Mouse (Mus musculus): ENCODE results near the gene Dapk3. TPM values are rescaled to one million over a fixed set of nuclear protein-coding genes. Genes with fewer than 3 reads are reported as not detected.
"Not testable (repeated sequence)": the region's sequence is repeated elsewhere in the genome, so short reads cannot be mapped to it uniquely, and the experiment has no call there.

The Dapk3 gene
- total RNA-seq, 2 experiments from 2014 or later = 77.1 to 78.2 TPM

DNA sequence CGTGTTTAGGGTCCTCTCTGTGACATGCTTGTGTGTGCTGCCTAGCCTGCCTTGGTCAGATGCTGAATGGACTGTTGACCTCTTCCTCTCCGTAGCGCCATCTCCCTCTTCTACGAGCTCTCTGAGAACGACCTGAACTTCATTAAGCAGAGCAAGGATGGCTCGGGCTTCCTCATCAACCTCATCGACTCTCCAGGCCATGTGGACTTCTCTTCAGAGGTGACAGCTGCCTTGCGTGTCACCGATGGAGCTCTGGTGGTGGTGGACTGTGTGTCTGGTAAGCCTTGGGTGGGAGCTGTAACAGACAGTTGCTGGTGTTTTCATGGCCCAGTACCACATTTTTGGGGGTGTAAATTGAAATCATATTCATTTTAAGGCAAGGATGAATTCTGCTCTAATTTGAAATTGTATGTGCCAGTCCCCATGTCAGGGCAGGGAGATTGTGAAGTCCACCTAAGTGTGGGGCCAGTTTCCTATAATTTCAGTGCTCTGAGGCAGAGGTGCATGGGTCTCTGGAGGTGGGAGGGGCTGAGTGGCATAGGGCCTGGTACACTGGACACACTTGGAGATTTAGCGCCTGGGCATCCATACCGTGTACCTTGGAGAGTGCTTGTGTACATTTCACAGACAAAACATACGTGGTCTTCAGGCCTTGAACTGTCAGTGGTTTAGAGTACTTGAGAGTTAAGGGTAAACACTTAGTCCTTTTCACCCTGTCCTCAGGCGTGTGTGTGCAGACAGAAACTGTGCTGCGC lies 4.7 kb upstream of the Dapk3 start:
- no peak for DNase-seq

DNA sequence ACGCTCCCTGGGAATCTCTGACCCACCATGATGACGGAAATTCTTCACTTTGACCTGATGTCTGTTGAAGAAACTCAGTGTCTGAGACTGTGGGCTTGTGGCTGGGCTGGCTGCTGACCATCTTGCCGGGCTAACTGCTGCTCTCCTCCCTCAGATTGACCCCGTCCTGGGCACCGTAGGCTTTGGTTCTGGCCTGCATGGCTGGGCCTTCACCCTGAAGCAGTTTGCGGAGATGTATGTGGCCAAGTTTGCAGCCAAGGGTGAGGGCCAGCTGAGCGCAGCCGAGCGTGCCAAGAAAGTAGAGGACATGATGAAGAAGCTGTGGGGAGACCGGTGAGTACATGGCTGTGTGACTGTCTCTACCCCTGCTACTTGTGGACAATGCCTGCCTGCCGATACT lies 3.9 kb upstream of the Dapk3 start:
- DNase-seq = no peak

DNA sequence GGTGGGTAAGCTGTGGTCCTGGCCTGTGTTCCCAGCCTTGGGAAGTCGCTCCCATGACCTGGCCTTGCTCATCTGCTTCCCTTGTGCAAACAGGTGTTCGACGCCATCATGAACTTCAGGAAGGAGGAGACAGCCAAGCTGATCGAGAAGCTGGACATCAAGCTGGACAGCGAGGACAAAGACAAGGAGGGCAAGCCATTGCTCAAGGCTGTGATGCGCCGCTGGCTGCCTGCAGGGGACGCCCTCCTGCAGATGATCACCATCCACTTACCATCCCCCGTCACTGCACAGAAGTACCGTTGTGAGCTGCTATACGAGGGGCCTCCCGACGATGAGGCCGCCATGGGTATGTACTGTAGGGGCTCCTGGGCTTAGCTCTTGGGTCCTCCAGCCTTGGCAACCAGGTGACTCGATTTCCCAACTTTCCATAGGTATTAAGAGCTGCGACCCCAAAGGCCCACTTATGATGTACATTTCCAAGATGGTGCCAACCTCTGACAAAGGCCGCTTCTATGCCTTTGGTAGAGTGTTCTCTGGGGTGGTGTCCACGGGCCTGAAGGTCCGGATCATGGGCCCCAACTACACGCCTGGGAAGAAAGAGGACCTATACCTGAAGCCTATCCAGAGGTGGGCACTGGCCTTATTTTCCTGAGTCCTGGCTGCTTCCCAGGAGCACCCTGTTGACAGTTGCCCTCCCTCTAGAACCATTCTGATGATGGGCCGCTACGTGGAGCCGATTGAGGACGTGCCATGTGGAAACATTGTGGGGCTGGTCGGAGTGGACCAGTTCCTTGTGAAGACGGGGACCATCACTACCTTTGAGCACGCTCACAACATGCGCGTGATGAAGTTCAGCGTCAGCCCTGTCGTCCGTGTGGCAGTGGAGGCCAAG lies 3.1 kb upstream of the Dapk3 start:
- DNase-seq = no peak

DNA sequence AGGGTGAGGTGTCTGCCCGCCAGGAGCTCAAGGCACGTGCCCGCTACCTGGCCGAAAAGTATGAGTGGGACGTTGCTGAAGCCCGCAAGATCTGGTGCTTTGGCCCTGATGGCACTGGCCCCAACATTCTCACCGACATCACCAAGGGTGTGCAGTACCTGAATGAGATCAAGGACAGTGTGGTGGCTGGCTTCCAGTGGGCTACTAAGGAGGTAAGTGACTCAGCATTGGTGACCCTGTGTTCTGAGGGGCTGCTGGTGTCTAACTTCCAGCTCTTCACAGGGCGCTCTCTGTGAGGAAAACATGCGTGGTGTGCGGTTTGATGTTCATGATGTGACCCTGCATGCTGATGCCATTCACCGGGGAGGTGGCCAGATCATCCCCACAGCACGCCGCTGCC lies 1.9 kb upstream of the Dapk3 start:
- no peak for DNase-seq

DNA sequence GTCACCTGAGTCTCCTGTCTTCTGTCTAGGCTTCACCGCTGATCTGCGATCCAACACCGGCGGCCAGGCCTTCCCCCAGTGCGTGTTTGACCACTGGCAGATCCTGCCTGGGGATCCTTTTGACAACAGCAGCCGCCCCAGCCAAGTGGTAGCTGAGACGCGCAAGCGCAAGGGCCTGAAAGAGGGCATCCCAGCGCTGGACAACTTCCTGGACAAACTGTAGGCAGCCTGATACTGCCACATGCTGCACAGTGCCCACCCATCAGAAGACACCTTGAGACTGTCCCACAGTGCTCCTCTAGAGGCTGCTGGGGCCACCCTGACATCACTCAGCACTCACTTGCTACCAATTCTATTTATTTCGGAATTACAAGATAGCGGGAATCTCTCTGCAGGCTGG lies 945 bp upstream of the Dapk3 start:
- DNase-seq = not testable (repeated sequence)

DNA sequence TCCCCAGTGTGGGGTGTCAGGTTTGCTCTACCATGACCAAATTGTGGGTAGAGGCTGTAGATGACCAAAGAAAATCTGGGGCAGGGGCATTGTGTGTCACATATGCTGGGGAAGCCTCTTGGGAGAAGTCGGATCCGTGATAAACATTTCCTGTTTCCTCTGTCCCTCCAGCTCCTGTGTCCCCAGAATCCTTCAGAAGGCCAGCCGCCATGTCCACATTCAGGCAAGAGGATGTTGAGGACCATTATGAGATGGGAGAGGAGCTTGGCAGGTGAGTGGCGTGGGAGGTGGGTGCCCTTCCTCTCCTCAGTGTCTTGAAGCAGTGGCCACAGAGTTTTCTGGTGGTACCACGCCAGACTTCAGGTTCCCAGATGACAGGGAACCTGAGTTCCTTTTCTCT lies 1.0 kb downstream of the Dapk3 start, which contains the start of gene 4930442H23Rik:
4930442H23Rik (minus strand) TSS at position 45 of the 400 bp plus-strand sequence.
- no peak for DNase-seq

DNA sequence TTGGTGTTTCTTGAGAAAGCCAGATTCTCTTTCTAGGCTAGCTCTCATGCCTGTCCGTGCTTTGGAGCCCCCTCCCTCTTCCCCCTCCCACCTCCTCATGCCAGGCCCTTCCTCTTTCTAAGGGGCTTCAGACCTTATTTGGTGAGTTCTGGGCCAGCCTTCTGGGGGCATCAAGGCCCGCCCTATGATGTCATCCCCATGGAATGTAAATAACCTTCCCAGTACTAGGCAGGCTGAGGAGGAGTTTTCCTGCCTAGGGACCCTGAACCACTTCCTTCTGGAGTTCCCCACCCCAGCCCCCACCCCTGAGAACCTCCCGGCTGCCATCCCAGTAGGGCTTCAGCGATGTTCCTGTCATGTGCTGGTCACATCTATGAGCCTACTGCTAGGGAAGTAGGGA lies 2.0 kb downstream of the Dapk3 start:
- no peak for DNase-seq

DNA sequence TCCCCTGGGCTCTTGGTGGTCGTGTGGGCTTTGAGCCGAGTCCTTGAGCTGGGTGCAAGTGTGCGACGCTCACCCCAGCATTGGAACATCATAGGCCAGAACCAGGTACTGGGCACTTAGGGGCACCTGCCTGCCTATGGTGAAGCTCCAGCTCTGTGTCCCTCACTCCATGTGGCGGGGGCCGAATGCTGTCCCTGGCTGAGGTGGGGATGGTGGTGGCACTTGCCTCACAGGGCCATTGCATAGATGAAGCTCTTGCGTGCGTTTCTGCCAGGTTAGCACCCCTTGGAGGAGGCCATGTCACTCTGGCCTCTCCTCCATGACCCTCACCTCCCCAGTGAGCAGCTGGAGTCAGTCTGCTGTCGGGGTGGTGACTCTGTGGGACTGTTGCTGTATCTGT lies 4.4 kb downstream of the Dapk3 start:
- no peak for DNase-seq

DNA sequence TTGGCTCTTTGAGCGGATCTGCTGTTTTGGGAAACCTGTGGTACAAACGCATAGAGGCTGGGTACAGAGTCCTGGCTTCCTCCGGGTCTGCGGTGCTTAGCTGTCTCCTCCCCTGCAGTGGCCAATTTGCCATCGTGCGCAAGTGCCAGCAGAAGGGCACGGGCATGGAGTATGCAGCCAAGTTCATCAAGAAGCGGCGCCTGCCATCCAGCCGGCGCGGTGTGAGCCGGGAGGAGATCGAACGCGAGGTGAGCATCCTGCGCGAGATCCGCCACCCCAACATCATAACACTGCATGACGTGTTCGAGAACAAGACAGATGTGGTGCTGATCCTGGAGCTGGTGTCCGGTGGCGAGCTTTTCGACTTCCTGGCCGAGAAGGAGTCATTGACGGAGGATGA lies 7.0 kb downstream of the Dapk3 start:
- DNase-seq = no peak

DNA sequence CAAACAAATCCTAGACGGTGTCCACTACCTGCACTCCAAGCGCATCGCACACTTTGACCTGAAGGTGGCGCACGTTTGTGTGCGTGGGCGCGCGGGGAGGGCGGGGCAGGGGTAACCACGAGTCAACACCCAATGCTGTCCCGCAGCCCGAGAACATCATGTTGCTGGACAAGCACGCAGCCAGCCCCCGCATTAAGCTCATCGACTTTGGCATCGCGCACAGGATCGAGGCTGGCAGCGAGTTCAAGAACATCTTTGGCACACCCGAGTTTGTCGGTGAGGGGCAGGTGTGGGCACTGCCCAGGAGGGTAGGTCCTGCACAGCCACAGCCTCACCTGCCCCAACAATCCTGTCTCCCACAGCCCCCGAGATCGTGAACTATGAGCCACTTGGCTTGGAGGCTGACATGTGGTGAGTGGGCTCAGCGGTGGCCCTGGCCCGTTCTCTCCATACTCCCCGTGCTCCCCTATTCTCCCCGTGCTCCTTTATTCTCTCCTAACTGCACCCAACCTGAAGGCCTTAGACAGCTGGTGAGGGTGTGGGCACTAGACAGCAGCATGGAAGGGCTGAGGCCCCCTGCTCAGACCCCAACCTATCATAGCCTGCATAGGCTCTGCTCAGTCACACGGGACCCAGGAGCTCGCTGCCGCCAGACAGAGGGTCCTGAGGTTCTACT lies 7.6 kb downstream of the Dapk3 start:
- peak; percentile 30 to 37 for DNase-seq

DNA sequence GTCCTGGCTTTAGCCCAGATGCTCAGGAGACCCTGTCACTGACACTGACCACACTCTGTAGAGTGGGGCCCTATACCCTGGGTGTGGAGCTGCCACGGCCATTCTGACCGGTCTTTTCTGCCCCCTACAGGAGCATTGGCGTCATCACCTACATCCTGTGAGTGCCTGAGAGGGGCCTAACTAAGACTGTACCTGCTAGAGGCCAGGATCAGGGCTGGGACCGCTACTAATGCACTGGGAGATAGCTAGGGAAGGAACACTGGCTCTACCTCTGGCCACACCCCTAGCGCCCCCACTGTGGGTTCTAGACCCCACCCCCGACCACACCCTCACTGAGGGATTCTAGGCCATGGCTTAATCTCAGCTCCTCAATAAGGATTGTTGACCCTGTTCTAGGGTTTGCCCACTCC lies 8.1 kb downstream of the Dapk3 start:
- peak in 1 of 2 experiments; percentile 33 for DNase-seq

DNA sequence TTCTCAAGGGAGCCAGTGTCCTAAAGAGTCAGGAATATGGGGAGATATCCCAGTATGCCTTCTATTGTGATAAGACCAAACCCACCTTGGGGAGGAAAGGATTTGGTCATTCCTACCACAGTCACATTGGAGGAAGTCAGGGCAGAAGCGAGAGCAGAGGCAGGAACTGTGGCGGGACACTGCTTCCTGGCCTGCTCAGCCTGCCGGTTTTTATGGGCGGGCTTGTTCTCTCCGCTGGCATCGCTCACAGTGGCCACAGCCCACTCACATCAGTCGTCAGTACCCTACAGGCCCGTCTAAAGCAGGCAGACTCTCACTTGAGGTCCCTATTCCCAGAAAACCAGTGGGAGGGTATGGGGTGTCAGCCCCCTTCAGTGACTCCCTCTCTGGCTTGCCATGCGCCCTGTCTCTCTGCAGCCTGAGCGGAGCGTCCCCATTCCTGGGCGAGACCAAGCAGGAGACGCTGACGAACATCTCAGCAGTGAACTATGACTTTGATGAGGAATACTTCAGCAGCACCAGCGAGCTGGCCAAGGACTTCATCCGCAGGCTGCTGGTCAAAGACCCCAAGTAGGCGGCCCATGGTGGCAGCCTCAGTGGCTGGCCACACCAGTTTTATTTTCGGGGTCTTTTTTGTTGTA lies 8.7 kb downstream of the Dapk3 start:
- DNase-seq = peak; percentile 15 to 31

DNA sequence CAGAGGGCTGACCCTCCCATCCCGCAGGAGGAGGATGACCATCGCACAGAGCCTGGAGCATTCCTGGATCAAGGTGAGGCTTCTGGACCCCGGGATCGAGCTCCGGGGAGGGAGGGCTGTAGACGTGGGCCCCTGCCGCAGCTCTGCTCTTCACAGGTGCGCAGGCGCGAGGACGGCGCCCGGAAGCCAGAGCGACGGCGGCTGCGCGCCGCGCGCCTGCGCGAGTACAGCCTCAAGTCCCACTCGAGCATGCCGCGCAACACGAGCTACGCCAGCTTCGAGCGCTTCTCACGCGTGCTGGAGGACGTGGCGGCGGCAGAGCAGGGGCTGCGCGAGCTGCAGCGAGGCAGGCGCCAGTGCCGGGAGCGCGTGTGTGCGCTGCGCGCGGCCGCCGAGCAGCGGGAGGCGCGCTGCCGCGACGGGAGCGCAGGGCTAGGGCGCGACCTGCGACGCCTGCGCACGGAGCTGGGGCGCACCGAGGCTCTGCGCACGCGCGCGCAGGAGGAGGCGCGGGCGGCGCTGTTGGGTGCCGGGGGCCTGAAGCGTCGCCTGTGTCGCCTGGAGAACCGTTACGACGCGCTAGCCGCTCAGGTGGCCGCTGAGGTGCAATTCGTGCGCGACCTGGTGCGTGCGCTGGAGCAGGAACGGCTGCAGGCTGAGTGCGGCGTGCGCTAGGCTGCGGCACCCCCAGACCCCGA lies 9.6 kb downstream of the Dapk3 start:
- peak; percentile 85 to 91 for DNase-seq

DNA sequence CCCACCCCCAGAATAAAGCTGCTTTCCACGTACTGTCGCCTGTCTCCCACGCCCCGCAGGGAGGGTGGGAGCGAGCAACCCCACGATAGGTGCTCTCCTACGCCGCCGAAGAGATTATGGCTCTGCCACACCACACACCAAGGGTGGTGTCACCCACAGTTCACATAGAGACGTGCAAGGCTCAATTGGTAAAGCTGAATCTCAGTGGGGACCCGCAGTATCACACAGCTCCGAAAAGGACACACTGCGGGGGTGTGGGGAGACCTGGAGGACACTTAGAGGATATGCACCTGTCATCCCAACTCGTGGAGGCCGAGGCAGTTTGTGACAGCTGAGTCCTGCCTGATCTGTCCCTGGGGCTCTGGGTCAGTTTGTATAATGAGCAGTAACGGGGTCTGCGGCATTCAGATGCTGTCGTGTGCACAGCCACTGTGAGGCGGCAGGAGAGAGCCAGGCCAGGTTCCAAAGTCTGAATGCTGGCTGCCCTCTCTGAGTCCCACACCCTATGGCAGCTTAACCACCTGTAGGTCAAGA lies 10.2 kb downstream of the Dapk3 start:
- peak in 1 of 2 experiments; percentile 23 for DNase-seq

DNA sequence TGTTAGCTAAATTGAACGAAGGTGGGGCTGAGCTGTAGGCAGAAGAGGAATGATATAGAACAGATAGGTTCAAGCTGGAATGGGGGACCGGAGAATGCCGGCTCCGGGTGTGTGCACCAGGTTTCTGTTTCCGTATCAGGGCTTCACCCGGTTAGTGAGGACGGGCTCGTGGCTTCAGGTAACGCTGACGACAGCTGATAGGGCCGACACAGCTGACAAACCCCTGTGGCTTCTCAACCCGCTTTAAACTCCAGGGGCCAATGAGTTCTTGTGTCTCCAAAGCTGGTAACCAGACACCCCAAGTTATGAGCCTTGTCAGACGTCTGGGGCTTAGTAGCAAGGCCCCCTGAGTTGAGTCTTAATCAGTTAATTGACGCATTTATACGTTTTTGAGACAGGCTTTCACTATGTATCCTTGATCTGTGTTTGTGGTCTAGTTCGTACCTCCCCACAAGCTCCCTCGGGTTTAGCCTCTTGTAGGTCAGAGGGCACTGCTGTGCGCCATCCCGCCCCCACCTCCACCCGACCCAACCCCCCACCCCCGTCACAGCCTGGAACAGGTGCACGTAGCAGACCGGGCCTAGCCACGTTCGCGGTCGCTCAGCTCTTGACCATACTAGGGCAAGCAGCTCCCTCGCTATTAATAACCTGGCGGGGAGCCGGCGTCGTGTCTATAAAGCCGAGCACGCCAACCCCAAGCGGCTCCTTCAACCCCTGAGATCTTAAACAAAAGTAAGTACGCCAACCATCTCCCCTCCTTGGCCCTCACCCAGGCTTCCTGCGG lies 11.4 kb downstream of the Dapk3 start:
- peak in 1 of 2 experiments; percentile 50 for DNase-seq

DNA sequence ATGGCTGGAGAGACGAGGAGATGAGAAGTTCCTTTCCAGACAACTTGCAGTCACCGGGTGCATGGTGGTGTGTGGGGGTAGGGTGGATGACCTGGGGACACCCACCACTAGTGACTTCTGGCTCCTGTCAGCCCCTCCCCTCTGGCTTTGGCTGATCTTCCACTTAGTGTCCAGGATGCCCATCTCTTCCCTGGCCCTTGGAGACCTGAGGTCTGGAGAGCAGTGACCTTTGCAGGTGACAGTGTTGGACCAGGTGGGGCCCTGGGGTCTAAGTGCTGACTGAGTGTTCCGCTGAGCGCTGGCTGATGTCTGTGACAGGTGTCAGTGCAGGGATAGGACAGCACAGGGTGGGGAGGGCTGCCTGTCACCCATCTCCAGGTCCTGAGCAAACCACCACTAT lies 12.5 kb downstream of the Dapk3 start:
- DNase-seq = no peak

DNA sequence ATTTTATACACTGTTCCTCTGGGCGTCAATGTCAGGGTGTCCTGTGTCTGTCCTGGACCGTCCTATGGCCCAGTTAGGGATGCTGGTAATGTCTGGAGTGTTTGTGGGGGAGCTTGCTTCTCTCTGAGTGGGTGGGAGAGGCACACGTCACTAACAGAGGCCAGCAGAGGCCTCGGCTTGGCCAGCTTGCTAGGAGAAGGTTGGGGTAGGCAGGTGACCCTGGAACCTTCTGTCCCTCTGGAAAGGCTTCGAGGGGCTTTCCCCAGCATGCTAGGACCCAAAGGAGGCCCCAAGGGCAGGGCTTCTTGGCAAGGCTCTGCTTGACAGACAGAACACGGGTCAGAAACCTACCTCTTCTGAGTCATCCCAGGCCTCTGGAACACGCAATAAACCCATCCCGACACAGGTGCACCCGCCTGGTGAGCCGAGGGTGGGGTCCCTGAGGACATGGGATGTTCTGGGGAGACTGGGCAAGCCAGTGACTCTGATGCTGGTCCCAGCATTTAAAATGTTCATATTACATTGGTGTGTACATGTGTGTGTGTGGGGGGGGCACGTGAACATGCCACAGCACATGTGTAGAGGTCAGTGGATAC lies 13.8 kb downstream of the Dapk3 start:
- no peak for DNase-seq

DNA sequence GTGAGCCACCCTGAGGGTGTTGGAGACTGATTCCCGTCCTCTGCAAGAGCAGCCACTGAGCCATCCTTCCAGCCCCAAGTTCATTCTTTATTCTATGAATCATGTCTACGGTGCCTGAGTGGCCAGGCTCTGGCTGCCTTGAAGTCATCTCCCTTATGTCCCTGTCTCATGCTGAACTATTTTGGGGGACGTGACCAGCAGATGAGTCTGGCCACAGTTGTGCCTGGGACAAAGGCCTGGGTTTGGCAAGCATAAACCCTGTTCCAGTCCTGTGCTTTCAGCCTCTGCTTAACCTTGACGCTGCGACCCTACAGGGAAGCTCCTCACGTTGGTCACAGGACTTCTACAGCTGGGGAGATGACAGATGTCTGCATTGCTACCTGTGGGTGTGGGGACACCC lies 14.5 kb downstream of the Dapk3 start:
- no peak for DNase-seq

DNA sequence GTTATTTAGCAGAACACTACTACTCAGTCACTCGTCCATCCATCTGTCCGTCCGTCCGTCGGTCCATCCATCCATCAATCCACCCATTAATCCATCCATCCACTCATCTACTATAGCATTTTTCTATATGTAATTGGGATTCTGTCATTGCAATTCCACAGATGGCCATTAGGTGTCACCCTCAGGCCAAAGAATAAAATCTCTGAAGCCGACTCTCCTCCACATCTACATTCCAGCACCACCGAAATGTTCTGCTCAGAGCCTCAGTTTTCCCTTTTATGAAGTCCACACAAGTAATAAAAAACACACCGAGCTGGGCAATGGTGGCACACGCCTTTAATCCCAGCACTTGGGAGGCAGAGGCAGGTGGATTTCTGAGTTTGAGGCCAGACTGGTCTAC lies 15.4 kb downstream of the Dapk3 start:
- peak; percentile 25 to 40 for DNase-seq

DNA sequence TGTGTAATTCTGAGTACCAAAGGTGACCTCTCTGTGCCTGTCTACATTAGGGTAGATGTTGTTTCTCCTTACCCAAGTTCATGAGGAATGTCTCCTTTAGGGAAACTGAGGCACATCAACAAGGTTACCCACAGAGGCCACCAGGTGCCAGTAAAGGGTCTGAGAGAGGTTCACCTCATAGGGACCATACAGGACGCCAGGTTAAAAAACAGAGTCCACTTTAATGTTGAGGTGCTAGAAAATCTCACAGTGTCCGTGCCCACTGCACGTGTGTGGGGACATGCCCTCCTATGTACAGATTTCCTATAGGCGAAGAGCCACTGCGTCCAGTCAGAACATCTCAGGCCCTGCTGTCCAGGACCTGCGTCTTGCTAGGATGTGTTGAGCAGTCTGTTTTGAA lies 16.2 kb downstream of the Dapk3 start:
- no peak for DNase-seq

All from adrenal gland, postnatal 36 days (tissue).